Mouse (Mus musculus) spleen, adult 2 months (tissue): ENCODE results near the gene Creb3l1.

Experiments
- CTCF ChIP-seq: fragments of 200-500 bp; IDR thresholded peaks from 2 replicates; pipeline ENCODE4 v1.5.1; 2011; ENCODE audit warnings: mild to moderate bottlenecking, inconsistent platforms; ENCODE audit not compliant: insufficient read depth, insufficient read length, insufficient replicate concordance; ENCODE audit errors: extremely low read depth
- POLR2A ChIP-seq: fragments of 200-500 bp; IDR thresholded peaks from 2 replicates; pipeline ENCODE4 v1.6.1; 2011; ENCODE audit warnings: low read depth, low read length, inconsistent platforms

DNA sequence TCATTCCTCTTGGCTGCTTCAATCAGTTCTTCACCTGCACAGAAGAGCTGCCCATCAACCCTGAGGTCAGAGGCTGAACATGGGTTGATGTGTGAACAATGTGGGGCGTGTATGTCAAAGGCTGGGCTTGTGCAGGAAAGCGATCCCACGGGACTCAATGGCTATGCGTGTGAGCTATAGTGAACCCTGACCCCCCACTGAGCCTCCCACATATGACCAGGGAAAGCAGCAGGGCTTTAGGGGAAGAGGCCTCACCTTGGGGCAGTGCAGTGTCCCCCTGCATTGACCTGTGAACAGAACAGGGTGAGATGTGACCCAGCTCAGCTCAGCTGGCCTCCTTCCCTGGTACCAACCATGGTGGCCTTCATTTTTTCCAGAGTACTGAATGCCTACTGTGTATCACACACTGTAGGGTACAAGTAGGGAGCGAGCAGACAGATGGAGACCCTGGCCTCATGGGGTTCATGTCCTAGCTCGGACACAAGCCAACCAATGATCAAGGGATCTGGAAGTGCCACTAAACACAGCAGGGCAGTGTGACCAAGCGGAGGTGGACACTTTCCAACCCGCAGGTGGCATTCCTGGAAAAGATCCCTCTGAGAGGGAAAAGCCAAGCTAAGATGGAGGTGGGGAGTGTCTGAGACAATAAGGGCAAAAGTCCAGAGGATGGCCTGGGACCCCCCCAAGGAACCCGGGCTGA is 89.3 kb downstream of the Creb3l1 start:
- no peak for TF ChIP-seq POLR2A
- no peak for TF ChIP-seq CTCF
